Mouse (Mus musculus): ENCODE measurements around the gene Gpr152.
A peak's percentile ranks its signal among the peaks of the same experiment; 100 is the strongest.

- TF ChIP-seq CTCF (IDR thresholded peaks at IDR 0.05; ENCODE audit: low read depth) (0 out of 2 replicates have a peak, but pooled peaks have one; percentile 1), EP300 (IDR thresholded peaks at IDR 0.05; ENCODE audit: low read depth) (no peak)
Observed at GRCm38 (mm10) chr19:4153232-4153654, 13.7 kb downstream of the Gpr152 start, which contains the start of gene Ptprcap.

All from liver, embryonic 14.5 days (tissue).